Mouse (Mus musculus) ES-Bruce4 (cell line): Measurements from ENCODE around the gene Fbxo46. TPM values are rescaled to one million over a fixed set of nuclear protein-coding genes. Genes with fewer than 3 reads are reported as not detected.

Experiments used
- H3K27ac ChIP-seq: 2 replicates; pipeline ENCODE4 v1.5.1; 2012; ENCODE audit warnings: low read length, inconsistent platforms; ENCODE audit not compliant: insufficient read depth
- H3K27me3 ChIP-seq: 2 replicates; pipeline ENCODE4 v1.6.1; 2012; ENCODE audit warnings: mild to moderate bottlenecking, low read length, inconsistent platforms; ENCODE audit not compliant: control insufficient read depth, poor library complexity, insufficient read depth, severe bottlenecking
- H3K36me3 ChIP-seq: 2 replicates; pipeline ENCODE4 v1.6.1; 2012; ENCODE audit warnings: inconsistent platforms, mild to moderate bottlenecking, low read length, moderate library complexity; ENCODE audit not compliant: control insufficient read depth, poor library complexity, insufficient read depth, severe bottlenecking
- H3K4me1 ChIP-seq: one replicate; pipeline ENCODE4 v1.8.1; 2011; ENCODE audit warnings: low read length; ENCODE audit not compliant: control insufficient read depth, insufficient read depth
- H3K4me3 ChIP-seq: 2 replicates; pipeline ENCODE4 v1.5.1; 2011; ENCODE audit warnings: low read depth, mild to moderate bottlenecking, low read length
- H3K9ac ChIP-seq: 2 replicates; pipeline ENCODE4 v1.6.1; 2012; ENCODE audit warnings: low read depth, mild to moderate bottlenecking, inconsistent platforms; ENCODE audit not compliant: poor library complexity, severe bottlenecking
- H3K9me3 ChIP-seq: replicated peaks from 2 replicates; pipeline ENCODE4 v1.6.1; 2012; ENCODE audit warnings: mild to moderate bottlenecking, low read length, inconsistent platforms; ENCODE audit not compliant: control insufficient read depth, poor library complexity, insufficient read depth, severe bottlenecking
- CTCF ChIP-seq: IDR thresholded peaks from one replicate; pipeline ENCODE4 v1.8.1; 2011; ENCODE audit warnings: low read depth, low read length
- EP300 ChIP-seq: IDR thresholded peaks from 2 replicates; pipeline ENCODE4 v1.6.1; 2011; ENCODE audit warnings: low read depth, low read length; ENCODE audit not compliant: insufficient read depth
- POLR2A ChIP-seq: IDR thresholded peaks from one replicate; pipeline ENCODE4 v1.8.1; 2011; ENCODE audit warnings: low read length; ENCODE audit not compliant: insufficient read depth
- polyA plus RNA-seq: library from polyadenylated mRNA; stranded (reverse); fragments of >200 nt; gene quantifications from 2 replicates; pipeline ENCODE4 v1.2.4, GENCODE M21; 2011; ENCODE audit warnings: low read depth; ENCODE audit not compliant: missing spikeins, insufficient read depth, insufficient read length

Gene Fbxo46
- polyA plus RNA-seq, 1 experiment, result 4.1 TPM

DNA sequence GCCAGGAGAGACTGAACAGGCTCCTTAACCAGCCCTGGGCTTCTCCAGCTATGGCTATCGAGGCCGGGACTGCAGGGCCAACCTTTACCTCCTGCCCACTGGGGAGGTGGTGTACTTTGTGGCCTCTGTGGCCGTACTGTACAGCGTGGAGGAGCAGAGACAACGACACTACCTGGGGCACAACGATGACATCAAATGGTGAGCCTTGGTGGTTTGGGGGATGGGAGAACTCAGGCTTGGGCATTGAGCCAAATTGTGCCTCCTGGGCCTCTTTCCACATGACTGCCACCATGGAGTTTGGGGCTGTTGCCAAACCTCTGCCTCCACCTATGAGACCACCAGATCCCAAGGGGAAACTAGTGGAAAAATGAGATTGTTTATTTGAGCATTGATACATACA lies 65.1 kb downstream of the Fbxo46 start:
- Histone ChIP-seq H3K9me3 (no peaks in the 10 kb centered on the region), H3K27me3 (no peaks in the 10 kb centered on the region), H3K36me3 (no peaks in the 10 kb centered on the region), H3K4me1 (no peaks in the 10 kb centered on the region), H3K9ac (no peak overlapping the region), H3K27ac (no peak overlapping the region), H3K4me3 (no peak overlapping the region)
- TF ChIP-seq CTCF (no peak), POLR2A (no peak), EP300 (no peak)

Other genes starting within 250 kb of the Fbxo46 start
- 1.8 and 3.1 TPM in 2 replicates for gene Pglyrp1, start 248.5 kb upstream of the Fbxo46 start, polyA plus RNA-seq
- gene Ccdc61, start 209.4 kb upstream of the Fbxo46 start, polyA plus RNA-seq, result 36.4 and 39.9 TPM in 2 replicates
- 7.5 TPM in 2 replicates for gene Nova2, start 194.0 kb upstream of the Fbxo46 start, polyA plus RNA-seq
- gene Nanos2, start 132.5 kb upstream of the Fbxo46 start, polyA plus RNA-seq, result not detected in 2 replicates
- gene Mypop, start 128.6 kb upstream of the Fbxo46 start, polyA plus RNA-seq, result 4.0 and 5.5 TPM in 2 replicates
- 16.2 and 20.9 TPM in 2 replicates for gene Irf2bp1, start 115.8 kb upstream of the Fbxo46 start, polyA plus RNA-seq
- gene Foxa3, start 96.3 kb upstream of the Fbxo46 start, polyA plus RNA-seq, result 2.5 and 2.6 TPM in 2 replicates
- 102 and 119 TPM in 2 replicates for gene Sympk, start 95.5 kb upstream of the Fbxo46 start, polyA plus RNA-seq
- not detected in 2 replicates for gene Rsph6a, start 65.2 kb upstream of the Fbxo46 start, polyA plus RNA-seq
- 43.2 and 45.1 TPM in 2 replicates for gene Dmwd, start 43.6 kb upstream of the Fbxo46 start, polyA plus RNA-seq
- 12.8 and 19.5 TPM in 2 replicates for gene Dmpk, start 36.0 kb upstream of the Fbxo46 start, polyA plus RNA-seq
- 2.7 and 3.8 TPM in 2 replicates for gene Six5, start 25.3 kb upstream of the Fbxo46 start, polyA plus RNA-seq
- gene Gm4969, start 1.5 kb upstream of the Fbxo46 start, polyA plus RNA-seq, result 0.43 and 0.46 TPM in 2 replicates
- gene Qpctl, start 29.4 kb downstream of the Fbxo46 start, polyA plus RNA-seq, result 4.1 and 4.6 TPM in 2 replicates
- gene Snrpd2, start 29.9 kb downstream of the Fbxo46 start, polyA plus RNA-seq, result 92.9 and 94.6 TPM in 2 replicates
- gene Gipr, start 46.3 kb downstream of the Fbxo46 start, polyA plus RNA-seq, result 1.9 and 3.5 TPM in 2 replicates
- gene Eml2, start 56.6 kb downstream of the Fbxo46 start, polyA plus RNA-seq, result 63.3 and 64.4 TPM in 2 replicates
- gene Gpr4, start 92.7 kb downstream of the Fbxo46 start, polyA plus RNA-seq, result 3.3 and 5.1 TPM in 2 replicates
- gene Opa3, start 108.5 kb downstream of the Fbxo46 start, polyA plus RNA-seq, result 22.3 and 24.8 TPM in 2 replicates
- gene Vasp, start 152.0 kb downstream of the Fbxo46 start, polyA plus RNA-seq, result 75.7 and 90.0 TPM in 2 replicates
- gene Ppm1n, start 160.2 kb downstream of the Fbxo46 start, polyA plus RNA-seq, result 5.7 and 6.1 TPM in 2 replicates
- gene Rtn2, start 162.8 kb downstream of the Fbxo46 start, polyA plus RNA-seq, result 14.3 and 15.3 TPM in 2 replicates
- gene Fosb, start 190.2 kb downstream of the Fbxo46 start, polyA plus RNA-seq, result 0.68 and 1.1 TPM in 2 replicates
- gene Ercc1, start 224.9 kb downstream of the Fbxo46 start, polyA plus RNA-seq, result 38.1 and 43.7 TPM in 2 replicates
- gene Cd3eap, start 239.6 kb downstream of the Fbxo46 start, polyA plus RNA-seq, result 14.6 and 16.8 TPM in 2 replicates
- 21.9 and 25.5 TPM in 2 replicates for gene Ppp1r13l, start 239.9 kb downstream of the Fbxo46 start, polyA plus RNA-seq